Mouse (Mus musculus) bone marrow macrophage, adult 2 months (primary cell): ENCODE results near the gene Tgfbr3.

Source experiments
- CTCF ChIP-seq: IDR thresholded peaks from 2 replicates; pipeline ENCODE4 v1.5.1; 2012; ENCODE audit warnings: low read depth, mild to moderate bottlenecking, low read length, moderate library complexity
- POLR2A ChIP-seq: IDR thresholded peaks from 2 replicates; pipeline ENCODE4 v1.6.1; 2012; ENCODE audit warnings: mild to moderate bottlenecking, low read depth, low read length, borderline replicate concordance

GRCm38 (mm10) chr5:107133336-107133735, 156.1 kb downstream of the Tgfbr3 start:
- TF ChIP-seq POLR2A, result no peak
- TF ChIP-seq CTCF, result no peak
